Mouse (Mus musculus): Measurements from ENCODE around the gene Gpx7.

The Gpx7 gene

GRCm38 (mm10) chr4:108406861-108407401, at the start of gene Gpx7:
Gene Gpx7 (minus strand): TSS chr4:108406961.
- no peak for DNase-seq

GRCm38 (mm10) chr4:108456028-108456427, 49.3 kb upstream of the Gpx7 start:
- DNase-seq: no peak

- no peak for DNase-seq
These were observed 41.3 kb upstream of the Gpx7 start for GRCm38 (mm10) chr4:108448091-108448490.

- peak; percentile 61 to 70 for DNase-seq
These were observed 31.5 kb upstream of the Gpx7 start for GRCm38 (mm10) chr4:108438082-108438840.

GRCm38 (mm10) chr4:108436225-108436624, 29.5 kb upstream of the Gpx7 start:
- no peak for DNase-seq

GRCm38 (mm10) chr4:108435646-108436045, 28.9 kb upstream of the Gpx7 start:
- DNase-seq: no peak

GRCm38 (mm10) chr4:108434781-108435180, 28.0 kb upstream of the Gpx7 start:
- no peak for DNase-seq

- no peak for DNase-seq
These were observed 27.5 kb upstream of the Gpx7 start for GRCm38 (mm10) chr4:108434221-108434620.

- no peak for DNase-seq
These were observed 26.6 kb upstream of the Gpx7 start for GRCm38 (mm10) chr4:108433341-108433740.

GRCm38 (mm10) chr4:108431561-108431936, 24.8 kb upstream of the Gpx7 start:
- no peak for DNase-seq

GRCm38 (mm10) chr4:108430656-108431560, 24.1 kb upstream of the Gpx7 start:
- DNase-seq: no peak

GRCm38 (mm10) chr4:108428341-108428721, 21.6 kb upstream of the Gpx7 start:
- DNase-seq: no peak

- DNase-seq: no peak
These were observed 21.1 kb upstream of the Gpx7 start for GRCm38 (mm10) chr4:108427719-108428340.

GRCm38 (mm10) chr4:108424587-108424986, 17.8 kb upstream of the Gpx7 start:
- DNase-seq: no peak

GRCm38 (mm10) chr4:108407621-108408020, 860 bp upstream of the Gpx7 start:
- DNase-seq: no peak

- peak; percentile 74 to 76 for DNase-seq
These were observed 462 bp downstream of the Gpx7 start for GRCm38 (mm10) chr4:108406138-108406860.

GRCm38 (mm10) chr4:108405766-108406137, 1.0 kb downstream of the Gpx7 start:
- DNase-seq: no peak

- no peak for DNase-seq
These were observed 2.7 kb downstream of the Gpx7 start for GRCm38 (mm10) chr4:108403861-108404635.

GRCm38 (mm10) chr4:108400395-108400794, 6.4 kb downstream of the Gpx7 start:
- DNase-seq: no peak

GRCm38 (mm10) chr4:108394236-108394635, 12.5 kb downstream of the Gpx7 start:
- no peak for DNase-seq

GRCm38 (mm10) chr4:108392558-108392957, 14.2 kb downstream of the Gpx7 start:
- DNase-seq: no peak

- no peak for DNase-seq
These were observed 15.6 kb downstream of the Gpx7 start for GRCm38 (mm10) chr4:108391124-108391523.

All from cerebellum, postnatal 36 days (tissue).